Mouse (Mus musculus) small intestine, adult 2 months (tissue): ENCODE data around the gene Clmp. TPM values are rescaled to one million over a fixed set of nuclear protein-coding genes. Genes with fewer than 3 reads are reported as not detected.

Experiments
- H3K27ac ChIP-seq: fragments of 200-500 bp; 2 replicates; pipeline ENCODE4 v1.5.1; 2012; ENCODE audit warnings: low read depth, low read length, control low read depth, inconsistent platforms; ENCODE audit not compliant: insufficient read depth
- H3K27me3 ChIP-seq: fragments of 200-500 bp; 2 replicates; pipeline ENCODE4 v1.6.1; 2012; ENCODE audit warnings: mild to moderate bottlenecking, moderate library complexity, low read length, inconsistent platforms; ENCODE audit not compliant: control insufficient read depth, insufficient read depth
- H3K36me3 ChIP-seq: fragments of 200-500 bp; 2 replicates; pipeline ENCODE4 v1.6.1; 2012; ENCODE audit warnings: mild to moderate bottlenecking, low read length, control low read depth, inconsistent platforms; ENCODE audit not compliant: control insufficient read depth, insufficient read depth
- H3K4me1 ChIP-seq: fragments of 200-500 bp; 2 replicates; pipeline ENCODE4 v1.6.1; 2012; ENCODE audit warnings: low read length, inconsistent platforms, mixed read lengths; ENCODE audit not compliant: control insufficient read depth, insufficient read depth, insufficient read length
- H3K4me3 ChIP-seq: fragments of 200-500 bp; 2 replicates; pipeline ENCODE4 v1.5.1; 2012; ENCODE audit warnings: low read depth, mild to moderate bottlenecking, control low read depth, inconsistent platforms, low read length, moderate library complexity
- CTCF ChIP-seq: fragments of 200-500 bp; IDR thresholded peaks from 2 replicates; pipeline ENCODE4 v1.5.1; 2012; ENCODE audit warnings: low read depth, mild to moderate bottlenecking, control low read depth, inconsistent platforms, low read length, moderate library complexity, mixed read lengths; ENCODE audit not compliant: insufficient replicate concordance, insufficient read length; ENCODE audit errors: extremely low read depth
- POLR2A ChIP-seq: fragments of 200-500 bp; IDR thresholded peaks from 2 replicates; pipeline ENCODE4 v1.6.1; 2012; ENCODE audit warnings: low read depth, mild to moderate bottlenecking, control low read depth, inconsistent platforms, low read length, moderate library complexity
- WGBS: fragments of 180-500 bp; shearing (Covaris S2); methylation state at CpG from one replicate; pipeline ENCODE4 v1.1.7; 2018; 5-methylcytosine and 5-hydroxymethylcytosine counted together
- polyA plus RNA-seq: library from polyadenylated mRNA; depleted of rRNA; stranded (reverse); fragments of >200 nt; gene quantifications from 2 replicates; pipeline ENCODE4 v1.2.3, GENCODE M21; 2012

Clmp gene
- polyA plus RNA-seq, 1 experiment = 37.6 TPM

- Histone ChIP-seq H3K27me3 (no peaks in the 10 kb centered on the region), H3K36me3 (no peaks in the 10 kb centered on the region), H3K27ac (peak overlapping the region; percentile 31), H3K4me3 (peak overlapping the region; percentile 54), H3K4me1 (peaks cover 2% of the 10 kb centered on the region; the same call in 1 of the 2 replicates)
- WGBS = 1% methylated on average over 35 of the region's 35 CpGs
- no peak for TF ChIP-seq CTCF
- TF ChIP-seq POLR2A = no peak; the same call in 1 of the 2 replicates
Measured at GRCm38 (mm10) chr9:40730701-40731590, 45.2 kb downstream of the Clmp start.

- Histone ChIP-seq H3K36me3 (no peaks in the 10 kb centered on the region), H3K27me3 (no peaks in the 10 kb centered on the region), H3K4me3 (no peak overlapping the region), H3K4me1 (peaks cover 2% of the 10 kb centered on the region; the same call in 1 of the 2 replicates), H3K27ac (peak overlapping the region; percentile 31; the same call in 1 of the 2 replicates)
- no peak for TF ChIP-seq CTCF
- no peak for TF ChIP-seq POLR2A
- 27% methylated on average over 7 of the region's 7 CpGs for WGBS
Measured at GRCm38 (mm10) chr9:40731591-40732048, 45.9 kb downstream of the Clmp start.

- no peaks in the 10 kb centered on the region for H3K36me3 ChIP-seq
- H3K4me1 ChIP-seq = peaks cover 2% of the 10 kb centered on the region; the same call in 1 of the 2 replicates
- TF ChIP-seq POLR2A (no peak), CTCF (no peak)
- H3K27me3 ChIP-seq = no peaks in the 10 kb centered on the region
- no peak overlapping the region for H3K27ac ChIP-seq
- no peak overlapping the region for H3K4me3 ChIP-seq
- 49% methylated on average over 2 of the region's 2 CpGs for WGBS
Measured at GRCm38 (mm10) chr9:40732302-40732701, 46.5 kb downstream of the Clmp start.

DNA sequence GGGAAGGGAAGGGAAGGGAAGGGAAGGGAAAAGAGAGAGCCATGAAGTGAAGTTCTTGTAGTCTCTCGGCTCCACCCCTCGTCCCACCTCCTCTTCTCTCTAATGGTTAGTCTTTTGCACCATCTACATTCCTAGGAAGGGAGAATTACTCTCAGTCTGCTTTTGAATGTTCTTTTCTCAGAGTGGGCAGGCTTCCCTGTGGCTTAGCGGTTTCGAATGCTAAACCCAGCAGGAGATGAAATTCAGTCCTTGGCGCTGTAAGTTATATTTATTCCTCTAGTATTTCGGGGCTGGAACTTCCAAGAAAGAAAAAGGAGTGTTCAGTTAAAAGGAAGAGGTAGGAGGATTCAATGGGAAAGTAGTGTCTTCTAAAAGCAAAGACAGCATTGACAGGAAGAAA is 51.4 kb downstream of the Clmp start:
- peaks cover 4% of the 10 kb centered on the region; the same call in 1 of the 2 replicates for H3K27me3 ChIP-seq
- H3K4me3 ChIP-seq = no peak overlapping the region
- no peak overlapping the region for H3K27ac ChIP-seq
- H3K4me1 ChIP-seq = no peaks in the 10 kb centered on the region
- H3K36me3 ChIP-seq = no peaks in the 10 kb centered on the region
- WGBS = 85% methylated on average over 6 of the region's 6 CpGs
- no peak for TF ChIP-seq POLR2A
- TF ChIP-seq CTCF = no peak

DNA sequence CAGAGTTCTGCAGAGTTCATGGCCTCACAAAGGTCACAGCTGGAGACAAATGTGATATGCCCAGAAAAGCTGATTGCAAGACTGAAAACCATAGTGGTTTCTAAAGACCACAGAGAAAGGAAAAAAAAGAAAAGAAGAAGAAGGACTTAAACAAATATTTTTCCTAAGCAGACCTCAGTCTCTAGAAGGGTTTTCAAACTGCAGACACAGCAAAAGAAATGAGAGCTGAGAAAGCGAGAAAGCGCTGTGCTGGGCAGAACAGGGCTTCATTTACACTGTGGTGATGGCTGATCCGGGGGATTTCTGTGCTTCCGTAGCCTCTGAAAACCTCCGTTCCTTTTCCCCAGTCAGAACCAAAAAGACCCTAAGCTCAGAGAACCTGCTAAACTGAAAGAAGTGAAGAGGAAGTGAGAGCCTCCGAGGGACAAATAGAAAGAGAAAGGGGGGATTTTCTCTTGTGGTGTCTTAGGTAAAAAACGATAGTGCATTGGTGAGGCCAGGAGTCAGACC is 57.8 kb downstream of the Clmp start:
- TF ChIP-seq CTCF (no peak), POLR2A (no peak)
- 62% methylated on average over 7 of the region's 7 CpGs for WGBS
- no peaks in the 10 kb centered on the region for H3K36me3 ChIP-seq
- no peak overlapping the region for H3K4me3 ChIP-seq
- H3K27me3 ChIP-seq = no peaks in the 10 kb centered on the region
- H3K4me1 ChIP-seq = peaks cover 16% of the 10 kb centered on the region; the same call in 1 of the 2 replicates
- peak overlapping the region; percentile 42; the same call in 1 of the 2 replicates for H3K27ac ChIP-seq

GRCm38 (mm10) chr9:40744233-40744632 is 58.5 kb downstream of the Clmp start:
- WGBS = 17% methylated on average over 3 of the region's 3 CpGs
- Histone ChIP-seq H3K27ac (peak overlapping the region; percentile 42; the same call in 1 of the 2 replicates), H3K36me3 (no peaks in the 10 kb centered on the region), H3K27me3 (no peaks in the 10 kb centered on the region), H3K4me3 (no peak overlapping the region), H3K4me1 (peaks cover 16% of the 10 kb centered on the region; the same call in 1 of the 2 replicates)
- TF ChIP-seq CTCF (no peak), POLR2A (no peak)

- Histone ChIP-seq H3K36me3 (no peaks in the 10 kb centered on the region), H3K27ac (no peak overlapping the region), H3K4me1 (peaks cover 16% of the 10 kb centered on the region; the same call in 1 of the 2 replicates), H3K27me3 (no peaks in the 10 kb centered on the region), H3K4me3 (no peak overlapping the region)
- 22% methylated on average over 9 of the region's 9 CpGs for WGBS
- TF ChIP-seq POLR2A (no peak), CTCF (no peak)
Measured at GRCm38 (mm10) chr9:40746796-40747195, 61.0 kb downstream of the Clmp start.
